Mouse (Mus musculus) hindbrain, postnatal 0 days (tissue): ENCODE measurements around the gene Rag2. TPM values are rescaled to one million over a fixed set of nuclear protein-coding genes. Genes with fewer than 3 reads are reported as not detected.

Experiments used
- ATAC-seq: fragments of 200-750 bp; cut with Nextera tagmentation; 2 replicates; pipeline ENCODE4 v1.8.0; 2017; ENCODE audit warnings: mild to moderate bottlenecking, moderate TSS enrichment, moderate library complexity
- DNase-seq: peaks from one replicate; pipeline ENCODE4 v3.0.0-alpha.2; 2015; ENCODE audit warnings: low spot score
- H3K27ac ChIP-seq: fragments of 300-500 bp; sonication (generic); 2 replicates; pipeline ENCODE4 v1.5.1; 2014; ENCODE audit warnings: mild to moderate bottlenecking
- H3K27me3 ChIP-seq: fragments of 300-500 bp; sonication (generic); 2 replicates; pipeline ENCODE4 v1.6.1; 2014; ENCODE audit warnings: low read length, mixed read lengths; ENCODE audit not compliant: insufficient read depth
- H3K36me3 ChIP-seq: fragments of 300-500 bp; sonication (generic); 2 replicates; pipeline ENCODE4 v1.6.1; 2014; ENCODE audit warnings: low read length, mixed read lengths; ENCODE audit not compliant: insufficient read depth
- H3K4me1 ChIP-seq: fragments of 300-500 bp; sonication (generic); 2 replicates; pipeline ENCODE4 v1.6.1; 2014; ENCODE audit warnings: antibody characterized with exemption, low read length, mixed read lengths; ENCODE audit not compliant: insufficient read depth
- H3K4me2 ChIP-seq: fragments of 300-500 bp; sonication (generic); 2 replicates; pipeline ENCODE4 v1.6.1; 2014; ENCODE audit warnings: low read depth, mild to moderate bottlenecking, low read length, moderate library complexity, mixed read lengths
- H3K4me3 ChIP-seq: fragments of 300-500 bp; sonication (generic); 2 replicates; pipeline ENCODE4 v1.5.1; 2014; ENCODE audit warnings: low read length
- H3K9ac ChIP-seq: fragments of 300-500 bp; sonication (generic); replicated peaks from 2 replicates; pipeline ENCODE4 v1.6.1; 2014; ENCODE audit warnings: mild to moderate bottlenecking, low read length, moderate library complexity, mixed read lengths
- H3K9me3 ChIP-seq: fragments of 300-500 bp; sonication (generic); 2 replicates; pipeline ENCODE4 v1.6.1; 2016; ENCODE audit warnings: low read length, mixed read lengths
- CTCF ChIP-seq: IDR thresholded peaks from 2 replicates; pipeline ENCODE4 v1.5.1; 2016; ENCODE audit warnings: antibody characterized with exemption, control low read depth, low read depth
- WGBS: fragments of 180-500 bp; shearing (Covaris S2); extraction: QIAGEN DNeasy Blood & Tissue Kit; methylation state at CpG from one replicate; pipeline ENCODE4 v1.1.7; 2014; 5-methylcytosine and 5-hydroxymethylcytosine counted together
- polyA plus RNA-seq: library from polyadenylated mRNA; unstranded; fragments of >200 nt; fragmentation: Nextera tagmentation; extraction: Ambion mirVana; gene quantifications from 2 replicates; pipeline ENCODE4 v1.2.1, GENCODE M21; 2015
- total RNA-seq: library from RNA; depleted of rRNA; stranded (reverse); fragments of >200 nt; gene quantifications from 2 replicates; pipeline ENCODE4 v1.2.3, GENCODE M21; 2014

Gene Rag2
- total and polyA plus RNA-seq, 2 experiments from 2014 or later = not detected

- H3K9ac ChIP-seq = no peak overlapping the region
- no peaks in the 10 kb centered on the region; the same call in 1 of the 2 replicates for H3K4me1 ChIP-seq
- DNase-seq (no peak), ATAC-seq (no peak)
- H3K27me3 ChIP-seq = no peaks in the 10 kb centered on the region
- H3K4me2 ChIP-seq = no peak overlapping the region
- no peak for TF ChIP-seq CTCF
- WGBS = 93% methylated on average over 1 of the region's 1 CpGs
- no peaks in the 10 kb centered on the region for H3K36me3 ChIP-seq
- H3K27ac ChIP-seq = no peak overlapping the region
- no peaks in the 10 kb centered on the region for H3K9me3 ChIP-seq
- no peak overlapping the region for H3K4me3 ChIP-seq
Measured at GRCm38 (mm10) chr2:101603099-101603498, 21.4 kb upstream of the Rag2 start.

DNA sequence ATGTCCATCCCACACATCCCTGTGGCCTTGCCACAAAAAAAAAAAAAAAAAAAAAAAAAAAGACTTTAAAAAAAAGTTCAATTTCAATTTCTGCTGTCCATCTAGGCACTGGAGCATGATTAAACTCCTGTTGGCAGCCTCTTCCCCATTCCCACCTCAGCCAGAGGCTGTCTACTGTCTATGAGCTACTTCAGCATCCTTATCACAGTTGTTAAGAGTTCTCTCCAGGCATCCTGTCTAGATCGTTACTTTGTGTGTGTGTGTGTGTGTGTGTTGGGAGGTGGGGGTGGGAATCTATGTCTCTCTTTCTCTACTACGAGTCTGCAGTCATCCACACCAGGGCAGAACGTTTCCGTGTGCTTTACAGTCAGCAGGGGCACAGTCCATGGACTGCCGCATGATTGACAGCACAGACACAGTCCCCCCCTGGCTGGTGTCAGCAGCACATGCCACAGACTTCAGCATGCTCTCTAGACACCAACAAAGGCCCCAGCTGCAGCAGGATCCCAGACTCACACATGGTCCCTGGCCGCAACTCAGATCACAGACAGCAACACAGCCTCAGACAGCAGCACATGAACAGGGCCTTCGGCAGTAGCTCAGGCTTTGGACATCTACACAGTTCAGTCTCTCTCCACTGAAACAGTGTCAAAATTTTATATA, 16.2 kb upstream of the Rag2 start:
- H3K4me2 ChIP-seq = no peak overlapping the region
- peak; percentile 9; the same call in 1 of the 2 replicates for TF ChIP-seq CTCF
- H3K27ac ChIP-seq = no peak overlapping the region
- no peaks in the 10 kb centered on the region for H3K4me1 ChIP-seq
- ATAC-seq (peak; percentile 95), DNase-seq (peak; percentile 52)
- 26% methylated on average over 7 of the region's 7 CpGs for WGBS
- no peaks in the 10 kb centered on the region for H3K9me3 ChIP-seq
- no peaks in the 10 kb centered on the region for H3K36me3 ChIP-seq
- no peaks in the 10 kb centered on the region for H3K27me3 ChIP-seq
- H3K4me3 ChIP-seq = no peak overlapping the region
- H3K9ac ChIP-seq = no peak overlapping the region

- ATAC-seq = no peak
- no peak overlapping the region for H3K27ac ChIP-seq
- H3K9me3 ChIP-seq = no peaks in the 10 kb centered on the region
- no peak for TF ChIP-seq CTCF
- H3K4me2 ChIP-seq = no peak overlapping the region
- no peaks in the 10 kb centered on the region for H3K36me3 ChIP-seq
- DNase-seq = no peak
- H3K4me3 ChIP-seq = no peak overlapping the region
- 85% methylated on average over 3 of the region's 3 CpGs for WGBS
- no peaks in the 10 kb centered on the region for H3K27me3 ChIP-seq
- no peak overlapping the region for H3K9ac ChIP-seq
- H3K4me1 ChIP-seq = no peaks in the 10 kb centered on the region
Measured at GRCm38 (mm10) chr2:101610861-101611260, 13.7 kb upstream of the Rag2 start.

- DNase-seq (peak; percentile 28), ATAC-seq (0 out of 2 replicates have a peak, but pooled peaks have one; percentile 35)
- no peak overlapping the region for H3K9ac ChIP-seq
- H3K36me3 ChIP-seq = no peaks in the 10 kb centered on the region
- no peaks in the 10 kb centered on the region for H3K27me3 ChIP-seq
- no peak overlapping the region for H3K27ac ChIP-seq
- TF ChIP-seq CTCF = no peak
- no peaks in the 10 kb centered on the region for H3K9me3 ChIP-seq
- peaks cover under 1% of the 10 kb centered on the region; the same call in 1 of the 2 replicates for H3K4me1 ChIP-seq
- no peak overlapping the region for H3K4me2 ChIP-seq
- H3K4me3 ChIP-seq = no peak overlapping the region
- WGBS = 68% methylated on average over 10 of the region's 10 CpGs
Measured at GRCm38 (mm10) chr2:101615464-101616305, 8.8 kb upstream of the Rag2 start.

DNA sequence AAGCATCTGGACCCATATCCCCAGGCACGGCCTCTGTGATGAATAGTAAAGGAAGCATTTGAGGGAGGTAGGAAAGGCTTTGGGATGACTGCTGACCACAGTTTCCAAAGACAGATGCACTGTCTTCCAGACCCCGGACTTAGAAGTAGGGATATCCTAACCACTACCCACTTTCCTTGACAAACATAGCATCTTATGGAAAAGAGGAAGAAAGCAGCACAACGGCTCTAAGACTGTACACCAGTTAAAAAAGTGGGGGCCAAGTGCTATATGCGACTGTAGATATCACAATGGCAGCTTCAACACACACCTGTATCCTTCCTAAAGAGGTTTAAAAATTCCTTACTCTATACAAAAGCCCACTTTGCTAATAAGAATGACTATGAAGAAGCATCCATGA, 6.1 kb upstream of the Rag2 start:
- 83% methylated on average over 4 of the region's 4 CpGs for WGBS
- ATAC-seq = no peak

GRCm38 (mm10) chr2:101620899-101621298, 3.6 kb upstream of the Rag2 start:
- Histone ChIP-seq H3K9me3 (no peaks in the 10 kb centered on the region), H3K36me3 (no peaks in the 10 kb centered on the region), H3K9ac (no peak overlapping the region), H3K27me3 (no peaks in the 10 kb centered on the region), H3K4me3 (no peak overlapping the region), H3K4me1 (peaks cover 6% of the 10 kb centered on the region; the same call in 1 of the 2 replicates), H3K4me2 (no peak overlapping the region), H3K27ac (no peak overlapping the region)
- no peak for ATAC-seq
- WGBS = 74% methylated on average over 3 of the region's 3 CpGs
- TF ChIP-seq CTCF = no peak
- no peak for DNase-seq

More for the DNA sequence above, 6.1 kb upstream of the Rag2 start:
- no peak for TF ChIP-seq CTCF
- Histone ChIP-seq H3K36me3 (no peaks in the 10 kb centered on the region), H3K9me3 (no peaks in the 10 kb centered on the region), H3K4me3 (no peak overlapping the region), H3K9ac (no peak overlapping the region), H3K27me3 (no peaks in the 10 kb centered on the region), H3K4me1 (peaks cover 6% of the 10 kb centered on the region; the same call in 1 of the 2 replicates), H3K27ac (no peak overlapping the region), H3K4me2 (no peak overlapping the region)
- no peak for DNase-seq

GRCm38 (mm10) chr2:101621611-101622010, 2.9 kb upstream of the Rag2 start:
- Histone ChIP-seq H3K36me3 (no peaks in the 10 kb centered on the region), H3K27me3 (no peaks in the 10 kb centered on the region), H3K9me3 (no peaks in the 10 kb centered on the region), H3K9ac (no peak overlapping the region), H3K4me3 (no peak overlapping the region), H3K27ac (no peak overlapping the region), H3K4me1 (peaks cover 6% of the 10 kb centered on the region; the same call in 1 of the 2 replicates), H3K4me2 (no peak overlapping the region)
- 70% methylated on average over 7 of the region's 7 CpGs for WGBS
- TF ChIP-seq CTCF = no peak
- ATAC-seq (no peak), DNase-seq (no peak)
